Mouse (Mus musculus): Measurements from ENCODE around the gene Ctsd. TPM values are rescaled to one million over a fixed set of nuclear protein-coding genes. Genes with fewer than 3 reads are reported as not detected.

The Ctsd gene
- polyA plus RNA-seq, 1 experiment from 2014 or later: 267 TPM

GRCm38 (mm10) chr7:142368856-142369255 is 19.0 kb downstream of the Ctsd start:
- no peak overlapping the region for H3K4me2 ChIP-seq (replicated peaks; ENCODE audit: low read depth, low read length)
- WGBS: 75% methylated on average over 2 of the region's 2 CpGs
- ATAC-seq (ENCODE audit: insufficient number of reproducible peaks, insufficient read depth, low FRiP score, low read depth): no peak

GRCm38 (mm10) chr7:142363107-142363506 is 24.7 kb downstream of the Ctsd start:
- Histone ChIP-seq H3K9ac (replicated peaks; ENCODE audit: low read depth, low read length) (no peak overlapping the region), H3K36me3 (ENCODE audit: control insufficient read depth, insufficient read depth, low read length) (no peaks in the 10 kb centered on the region), H3K4me1 (ENCODE audit: control insufficient read depth, insufficient read depth, low read length) (peaks cover 5% of the 10 kb centered on the region; the same call in 1 of the 2 replicates), H3K9me3 (ENCODE audit: control insufficient read depth, low read depth, low read length) (no peaks in the 10 kb centered on the region), H3K4me3 (ENCODE audit: low read depth, low read length) (no peak overlapping the region), H3K27ac (ENCODE audit: low read length) (no peak overlapping the region), H3K4me2 (replicated peaks; ENCODE audit: low read depth, low read length) (no peak overlapping the region), H3K27me3 (ENCODE audit: control insufficient read depth, insufficient read depth, low read length) (no peaks in the 10 kb centered on the region)
- no peak for ATAC-seq (ENCODE audit: insufficient number of reproducible peaks, insufficient read depth, low FRiP score, low read depth)
- 78% methylated on average over 4 of the region's 4 CpGs for WGBS

More at GRCm38 (mm10) chr7:142368856-142369255, 19.0 kb downstream of the Ctsd start:
- H3K27me3 ChIP-seq (ENCODE audit: control insufficient read depth, insufficient read depth, low read length): peaks cover 22% of the 10 kb centered on the region
- no peak overlapping the region for H3K4me3 ChIP-seq (ENCODE audit: low read depth, low read length)
- H3K27ac ChIP-seq (ENCODE audit: low read length): no peak overlapping the region
- H3K9me3 ChIP-seq (ENCODE audit: control insufficient read depth, low read depth, low read length): no peaks in the 10 kb centered on the region
- no peaks in the 10 kb centered on the region for H3K36me3 ChIP-seq (ENCODE audit: control insufficient read depth, insufficient read depth, low read length)
- H3K4me1 ChIP-seq (ENCODE audit: control insufficient read depth, insufficient read depth, low read length): no peaks in the 10 kb centered on the region
- no peak overlapping the region for H3K9ac ChIP-seq (replicated peaks; ENCODE audit: low read depth, low read length)

- no peak overlapping the region for H3K4me3 ChIP-seq (ENCODE audit: low read depth, low read length)
- no peak overlapping the region for H3K27ac ChIP-seq (ENCODE audit: low read length)
- no peak overlapping the region for H3K4me2 ChIP-seq (replicated peaks; ENCODE audit: low read depth, low read length)
- H3K27me3 ChIP-seq (ENCODE audit: control insufficient read depth, insufficient read depth, low read length): no peaks in the 10 kb centered on the region
- no peak for ATAC-seq (ENCODE audit: insufficient number of reproducible peaks, insufficient read depth, low FRiP score, low read depth)
- no peak overlapping the region for H3K9ac ChIP-seq (replicated peaks; ENCODE audit: low read depth, low read length)
- no peaks in the 10 kb centered on the region for H3K9me3 ChIP-seq (ENCODE audit: control insufficient read depth, low read depth, low read length)
- no peaks in the 10 kb centered on the region for H3K36me3 ChIP-seq (ENCODE audit: control insufficient read depth, insufficient read depth, low read length)
- H3K4me1 ChIP-seq (ENCODE audit: control insufficient read depth, insufficient read depth, low read length): peaks cover 5% of the 10 kb centered on the region; the same call in 1 of the 2 replicates
These were observed 27.1 kb downstream of the Ctsd start for GRCm38 (mm10) chr7:142360743-142361142.

- no peaks in the 10 kb centered on the region for H3K9me3 ChIP-seq (ENCODE audit: control insufficient read depth, low read depth, low read length)
- no peak overlapping the region for H3K4me2 ChIP-seq (replicated peaks; ENCODE audit: low read depth, low read length)
- H3K4me3 ChIP-seq (ENCODE audit: low read depth, low read length): no peak overlapping the region
- no peak overlapping the region for H3K27ac ChIP-seq (ENCODE audit: low read length)
- H3K9ac ChIP-seq (replicated peaks; ENCODE audit: low read depth, low read length): no peak overlapping the region
- ATAC-seq (ENCODE audit: insufficient number of reproducible peaks, insufficient read depth, low FRiP score, low read depth): peak; percentile 34; the same call in 1 of the 2 replicates
- no peaks in the 10 kb centered on the region for H3K36me3 ChIP-seq (ENCODE audit: control insufficient read depth, insufficient read depth, low read length)
- WGBS: 57% methylated on average over 8 of the region's 8 CpGs
- H3K27me3 ChIP-seq (ENCODE audit: control insufficient read depth, insufficient read depth, low read length): no peaks in the 10 kb centered on the region
- H3K4me1 ChIP-seq (ENCODE audit: control insufficient read depth, insufficient read depth, low read length): peaks cover 5% of the 10 kb centered on the region; the same call in 1 of the 2 replicates
These were observed 28.7 kb downstream of the Ctsd start for GRCm38 (mm10) chr7:142359129-142359528.

- H3K9ac ChIP-seq (replicated peaks; ENCODE audit: low read depth, low read length): no peak overlapping the region
- no peak for ATAC-seq (ENCODE audit: insufficient number of reproducible peaks, insufficient read depth, low FRiP score, low read depth)
- no peaks in the 10 kb centered on the region for H3K27me3 ChIP-seq (ENCODE audit: control insufficient read depth, insufficient read depth, low read length)
- H3K27ac ChIP-seq (ENCODE audit: low read length): no peak overlapping the region
- H3K4me1 ChIP-seq (ENCODE audit: control insufficient read depth, insufficient read depth, low read length): peaks cover 6% of the 10 kb centered on the region; the same call in 1 of the 2 replicates
- no peak overlapping the region for H3K4me3 ChIP-seq (ENCODE audit: low read depth, low read length)
- H3K9me3 ChIP-seq (ENCODE audit: control insufficient read depth, low read depth, low read length): no peaks in the 10 kb centered on the region
- H3K36me3 ChIP-seq (ENCODE audit: control insufficient read depth, insufficient read depth, low read length): no peaks in the 10 kb centered on the region
- 42% methylated on average over 3 of the region's 3 CpGs for WGBS
- no peak overlapping the region for H3K4me2 ChIP-seq (replicated peaks; ENCODE audit: low read depth, low read length)
These were observed 30.3 kb downstream of the Ctsd start for GRCm38 (mm10) chr7:142357566-142357965.

- Histone ChIP-seq H3K4me3 (ENCODE audit: low read depth, low read length) (no peak overlapping the region), H3K9me3 (ENCODE audit: control insufficient read depth, low read depth, low read length) (no peaks in the 10 kb centered on the region), H3K27ac (ENCODE audit: low read length) (no peak overlapping the region), H3K36me3 (ENCODE audit: control insufficient read depth, insufficient read depth, low read length) (no peaks in the 10 kb centered on the region), H3K9ac (replicated peaks; ENCODE audit: low read depth, low read length) (no peak overlapping the region), H3K4me2 (replicated peaks; ENCODE audit: low read depth, low read length) (no peak overlapping the region), H3K4me1 (ENCODE audit: control insufficient read depth, insufficient read depth, low read length) (peaks cover 10% of the 10 kb centered on the region; the same call in 1 of the 2 replicates), H3K27me3 (ENCODE audit: control insufficient read depth, insufficient read depth, low read length) (no peaks in the 10 kb centered on the region)
- no peak for ATAC-seq (ENCODE audit: insufficient number of reproducible peaks, insufficient read depth, low FRiP score, low read depth)
- WGBS: 48% methylated on average over 8 of the region's 8 CpGs
These were observed 33.1 kb downstream of the Ctsd start for GRCm38 (mm10) chr7:142354661-142355233.

GRCm38 (mm10) chr7:142353854-142354253 is 34.0 kb downstream of the Ctsd start:
- no peaks in the 10 kb centered on the region for H3K36me3 ChIP-seq (ENCODE audit: control insufficient read depth, insufficient read depth, low read length)
- H3K9me3 ChIP-seq (ENCODE audit: control insufficient read depth, low read depth, low read length): no peaks in the 10 kb centered on the region
- H3K4me1 ChIP-seq (ENCODE audit: control insufficient read depth, insufficient read depth, low read length): peaks cover 7% of the 10 kb centered on the region; the same call in 1 of the 2 replicates
- no peaks in the 10 kb centered on the region for H3K27me3 ChIP-seq (ENCODE audit: control insufficient read depth, insufficient read depth, low read length)
- H3K4me3 ChIP-seq (ENCODE audit: low read depth, low read length): no peak overlapping the region
- H3K9ac ChIP-seq (replicated peaks; ENCODE audit: low read depth, low read length): no peak overlapping the region
- H3K27ac ChIP-seq (ENCODE audit: low read length): no peak overlapping the region
- ATAC-seq (ENCODE audit: insufficient number of reproducible peaks, insufficient read depth, low FRiP score, low read depth): no peak
- WGBS: 66% methylated on average over 5 of the region's 5 CpGs
- no peak overlapping the region for H3K4me2 ChIP-seq (replicated peaks; ENCODE audit: low read depth, low read length)

- Histone ChIP-seq H3K4me2 (replicated peaks; ENCODE audit: low read depth, low read length) (no peak overlapping the region), H3K9ac (replicated peaks; ENCODE audit: low read depth, low read length) (no peak overlapping the region), H3K27me3 (ENCODE audit: control insufficient read depth, insufficient read depth, low read length) (no peaks in the 10 kb centered on the region), H3K4me3 (ENCODE audit: low read depth, low read length) (no peak overlapping the region), H3K36me3 (ENCODE audit: control insufficient read depth, insufficient read depth, low read length) (no peaks in the 10 kb centered on the region), H3K9me3 (ENCODE audit: control insufficient read depth, low read depth, low read length) (no peaks in the 10 kb centered on the region), H3K4me1 (ENCODE audit: control insufficient read depth, insufficient read depth, low read length) (0 out of 2 replicates have a peak, but pooled peaks cover 5% of the 10 kb centered on the region), H3K27ac (ENCODE audit: low read length) (0 out of 2 replicates have a peak overlapping the region, but pooled peaks have one; percentile 30)
- no peak for ATAC-seq (ENCODE audit: insufficient number of reproducible peaks, insufficient read depth, low FRiP score, low read depth)
- WGBS: 55% methylated on average over 5 of the region's 5 CpGs
These were observed 36.3 kb downstream of the Ctsd start for GRCm38 (mm10) chr7:142351569-142351968.
